Mouse (Mus musculus) Muller cell, postnatal 12 days (primary cell): Measurements from ENCODE around the gene Guca1a.
A peak's percentile ranks its signal among the peaks of the same experiment; 100 is the strongest.
"Not testable (repeated sequence)": the region's sequence is repeated elsewhere in the genome, so short reads cannot be mapped to it uniquely, and the experiment has no call there.

Experiments
- DNase-seq: peaks from one replicate; pipeline ENCODE4 v3.0.0-alpha.2; 2015; ENCODE audit errors: inconsistent ontology term

Guca1a gene

DNA sequence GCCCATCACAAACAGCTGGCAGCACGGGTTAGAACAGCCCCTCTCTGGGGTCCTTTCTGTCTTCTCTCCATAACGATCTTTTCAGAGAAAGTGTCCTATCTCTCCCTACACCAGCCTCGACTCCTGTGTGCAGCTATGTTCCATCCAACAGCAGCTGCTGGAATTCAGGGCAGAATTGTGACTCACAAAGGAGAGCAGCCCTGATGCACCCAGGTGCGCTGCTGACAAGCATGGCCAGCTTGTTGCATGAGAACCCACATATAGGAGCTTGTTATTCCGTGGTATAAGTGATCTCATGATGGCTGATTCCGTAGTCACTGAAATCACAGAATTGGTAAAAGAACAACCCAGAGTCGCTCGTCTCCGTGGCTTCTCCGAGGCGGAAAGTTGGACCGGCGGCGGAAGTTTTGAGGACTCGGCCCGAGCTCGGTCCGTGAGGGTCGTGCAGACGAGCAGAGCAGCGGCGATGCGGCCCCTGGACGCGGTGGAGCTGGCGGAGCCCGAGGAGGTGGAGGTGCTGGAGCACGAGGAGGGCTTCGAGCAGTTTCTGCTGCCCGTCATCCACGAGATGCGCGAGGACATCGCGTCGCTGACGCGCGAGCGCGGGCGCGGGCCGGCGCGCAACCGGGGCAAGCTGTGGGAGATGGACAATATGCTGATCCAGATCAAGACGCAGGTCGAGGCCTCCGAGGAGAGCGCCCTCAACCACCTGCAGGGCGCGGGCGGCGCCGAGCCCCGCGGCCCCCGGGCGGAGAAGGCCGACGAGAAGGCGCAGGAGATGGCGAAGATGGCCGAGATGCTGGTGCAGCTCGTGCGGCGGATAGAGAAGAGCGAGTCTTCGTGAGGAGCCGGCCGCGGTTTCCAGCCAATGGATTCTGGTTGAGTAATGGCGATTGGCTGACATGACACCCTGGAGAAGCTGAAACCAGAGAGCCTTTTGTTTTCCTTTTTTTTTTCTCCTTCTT, 9.8 kb upstream of the Guca1a start:
- not testable (repeated sequence) for DNase-seq

DNA sequence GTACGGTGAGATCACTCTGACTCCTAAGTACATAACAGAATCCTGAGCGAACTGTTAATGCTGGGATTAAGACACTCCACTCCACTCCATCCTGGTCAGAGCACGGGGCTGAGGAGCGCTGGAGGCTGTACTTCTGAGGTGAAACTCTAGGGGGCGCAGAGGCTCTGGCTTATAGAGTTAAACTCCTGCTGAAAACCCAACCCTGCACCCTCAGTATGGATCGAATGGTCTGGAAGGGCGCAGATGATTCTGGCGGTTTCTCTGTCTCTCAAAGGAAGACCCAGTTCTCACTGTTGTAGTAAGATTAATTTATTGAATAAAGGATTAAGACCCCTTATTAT, 8.1 kb upstream of the Guca1a start:
- peak; percentile 14 for DNase-seq

DNA sequence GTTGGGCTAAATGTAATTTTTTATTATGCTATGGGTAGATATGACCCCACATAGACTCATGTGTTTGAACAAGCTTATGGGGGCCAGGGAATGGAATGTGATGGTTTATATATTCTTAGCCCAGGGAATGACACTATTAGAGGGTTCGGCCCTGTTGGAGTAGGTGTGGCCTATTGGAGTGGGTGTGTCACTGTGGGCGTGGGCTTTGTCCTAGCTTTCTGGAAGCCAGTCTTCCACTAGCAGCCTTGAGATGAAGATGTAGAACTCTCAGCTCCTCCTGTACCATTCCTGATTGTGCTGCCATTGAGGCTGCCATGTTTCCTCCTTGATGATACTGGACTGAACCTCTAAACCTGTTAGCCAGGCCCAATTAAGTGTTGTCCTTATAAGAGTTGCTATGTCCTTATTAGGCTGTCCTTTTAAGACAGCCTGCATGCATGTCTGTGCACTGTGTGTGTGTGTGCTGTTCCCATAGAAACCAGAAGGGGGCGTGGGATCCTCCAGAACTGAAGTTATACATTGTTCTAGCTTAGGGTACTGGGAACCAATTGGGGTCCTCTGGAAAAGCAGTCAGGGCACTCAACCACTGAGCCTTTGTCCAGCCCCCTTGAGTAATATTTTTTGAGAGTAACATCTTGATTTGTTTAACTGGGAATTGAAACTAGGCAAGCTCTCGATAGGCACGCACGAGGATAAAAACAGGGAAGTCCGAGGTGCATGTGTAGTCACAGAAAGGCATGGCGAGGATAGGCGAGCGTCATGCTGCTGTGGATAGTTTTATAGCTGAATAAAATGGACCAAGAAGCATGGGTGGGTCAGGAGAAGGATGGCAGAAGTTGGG, 7.6 kb upstream of the Guca1a start:
- no peak for DNase-seq

DNA sequence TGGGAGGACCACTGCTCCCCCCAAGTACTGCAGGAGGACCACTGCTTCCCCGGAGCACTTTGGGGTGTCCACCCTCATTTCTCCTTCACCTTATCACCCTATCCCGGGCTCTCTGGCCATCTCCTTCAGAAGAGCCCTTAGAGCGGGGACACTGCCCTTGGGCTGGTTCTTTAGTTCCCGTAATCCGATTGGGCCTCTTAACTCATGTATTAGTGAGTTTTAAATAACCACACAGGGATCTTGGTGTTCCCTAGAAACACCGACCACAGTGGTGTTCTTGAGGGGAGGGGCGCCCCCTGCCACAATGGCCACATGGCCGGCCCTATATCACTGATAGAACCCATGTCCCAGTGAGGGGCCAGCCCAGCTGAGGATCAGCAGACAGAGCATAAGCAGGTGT, 1.3 kb downstream of the Guca1a start:
- no peak for DNase-seq

DNA sequence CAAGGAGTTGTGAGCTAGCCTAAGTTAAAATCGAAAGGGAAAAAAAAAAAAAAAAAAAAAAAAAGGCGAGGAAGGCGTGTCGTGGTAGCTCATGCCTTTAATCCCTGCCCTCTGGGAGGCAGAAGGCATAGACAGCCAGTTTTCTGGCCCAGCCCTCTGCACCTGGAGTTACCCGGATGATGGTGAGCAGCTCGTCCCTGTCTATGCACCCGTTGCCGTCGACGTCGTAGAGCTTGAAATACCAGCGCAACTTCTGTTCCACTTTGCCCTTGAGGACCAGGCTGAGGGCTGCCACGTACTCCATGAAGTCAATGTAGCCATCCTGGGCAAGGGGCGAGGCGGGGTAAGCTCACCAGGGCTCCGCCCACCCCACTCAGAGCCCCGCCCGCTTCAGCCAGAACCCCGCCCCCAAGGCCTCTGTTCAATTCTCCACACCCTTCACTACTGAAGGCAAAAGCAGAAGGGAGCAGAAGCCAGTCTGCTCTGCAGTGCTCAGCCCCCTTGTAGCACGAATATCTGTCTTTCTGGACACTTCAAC, 4.9 kb downstream of the Guca1a start:
- DNase-seq, result peak; percentile 50

DNA sequence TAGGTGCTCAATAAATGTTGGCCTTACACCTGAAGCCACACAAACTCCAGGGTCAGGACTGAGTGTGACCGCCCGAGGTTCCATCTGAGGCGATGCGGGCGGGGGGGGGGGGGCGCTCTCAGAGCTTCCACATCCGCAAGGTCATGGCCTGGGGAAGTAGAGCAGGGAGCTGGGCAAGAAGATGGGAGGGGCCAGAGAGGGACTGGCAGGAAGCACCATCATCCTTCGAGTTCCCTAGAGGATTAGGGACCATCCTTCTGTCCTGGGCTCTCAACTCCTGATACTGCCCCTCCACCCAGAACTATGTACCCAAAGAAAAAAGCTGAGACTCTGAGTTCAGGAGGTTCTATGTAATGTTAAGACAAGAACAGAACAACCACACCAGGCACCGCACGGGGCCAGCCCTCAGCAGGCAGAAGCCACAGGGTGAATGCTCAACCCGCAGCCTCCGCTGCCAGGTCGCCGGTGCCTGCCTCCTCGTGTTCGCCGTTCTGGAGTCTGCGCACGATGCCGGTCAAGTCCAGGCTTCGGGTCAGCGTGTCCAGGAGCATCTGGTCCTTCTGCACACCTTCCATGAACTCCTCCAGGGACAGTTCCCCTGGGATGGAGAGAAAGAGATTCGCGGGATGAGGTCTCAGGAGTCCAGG, 6.0 kb downstream of the Guca1a start:
- peak; percentile 11 for DNase-seq

DNA sequence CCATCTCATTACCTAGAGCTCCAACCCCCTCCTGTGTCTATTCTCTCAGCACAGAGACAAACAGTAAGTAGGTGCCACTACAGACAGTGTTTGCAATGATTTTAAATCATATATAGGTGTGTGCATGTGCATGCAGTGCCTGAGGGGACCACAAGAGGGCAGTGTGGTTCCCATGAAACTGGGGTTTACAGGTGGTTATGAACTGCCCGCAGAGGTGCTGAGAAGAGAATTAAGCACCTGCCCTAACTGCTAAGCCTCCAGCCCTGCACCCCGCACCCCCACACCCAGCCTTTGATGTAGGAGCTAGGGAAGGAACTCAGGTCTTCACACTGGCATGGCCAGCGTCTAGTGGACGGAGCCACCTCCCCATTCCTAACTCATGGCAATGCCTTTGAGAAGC, 13.7 kb downstream of the Guca1a start:
- DNase-seq, result no peak

DNA sequence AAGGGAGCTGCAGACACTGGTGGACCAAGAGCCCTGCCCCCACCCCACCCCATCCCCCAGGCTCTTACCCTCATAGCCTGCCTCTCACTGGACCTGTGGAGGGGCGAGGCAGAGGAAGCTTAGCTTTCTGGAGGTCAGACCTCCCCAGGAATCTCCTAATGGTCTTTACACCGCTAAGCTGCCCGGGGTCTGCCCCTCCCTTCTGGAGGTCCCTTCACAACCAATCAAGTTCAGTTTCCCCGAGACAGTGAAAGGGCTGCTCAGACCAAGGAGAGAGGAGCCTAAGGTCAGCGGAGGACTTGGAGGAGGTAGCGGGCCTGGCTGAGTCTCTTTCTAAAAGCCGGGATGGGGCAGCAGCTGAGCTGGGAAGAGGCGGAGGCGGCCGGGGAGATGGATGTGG, 15.2 kb downstream of the Guca1a start, which contains the start of gene Guca1b:
Gene Guca1b, plus strand, starts transcription at position 249 of the 400 bp plus-strand sequence.
- DNase-seq, result no peak

DNA sequence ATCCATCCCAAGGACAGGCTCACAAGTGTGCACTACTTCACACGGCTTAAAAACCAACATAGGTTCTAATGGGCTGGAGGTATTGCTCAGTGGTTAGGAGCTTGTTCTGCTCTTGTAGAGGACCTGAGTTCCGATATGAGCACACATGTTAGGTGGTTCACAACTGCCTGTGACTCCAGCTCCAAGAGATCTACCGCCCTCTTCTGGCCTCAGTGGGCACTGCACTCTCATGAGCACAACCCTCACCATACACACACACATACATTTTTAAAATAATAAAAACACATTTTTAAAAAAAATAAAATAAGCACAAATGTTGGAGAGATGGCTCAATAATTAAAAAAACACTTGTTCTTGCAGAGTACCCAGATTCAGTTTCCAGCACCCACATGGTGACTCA, 16.3 kb downstream of the Guca1a start:
- no peak for DNase-seq

DNA sequence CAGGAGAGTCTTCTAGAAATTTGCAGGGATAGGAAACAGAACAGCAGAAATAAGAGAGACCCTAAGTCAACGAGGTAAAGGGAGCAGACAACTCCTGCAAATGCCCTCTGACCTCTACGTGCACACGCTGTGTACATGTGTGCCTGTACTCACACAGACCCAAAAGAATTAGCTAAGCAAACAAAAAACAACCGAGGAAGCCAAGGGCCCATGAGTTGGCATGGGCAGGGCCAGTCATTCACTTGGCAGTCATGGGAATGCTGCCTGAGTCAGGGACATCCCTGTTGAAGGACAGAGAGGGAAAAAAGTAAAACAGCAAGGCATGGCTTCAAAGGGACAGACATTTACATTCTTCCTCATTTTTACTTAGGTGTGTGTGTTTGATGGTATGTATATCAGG, 17.1 kb downstream of the Guca1a start:
- DNase-seq, result no peak

DNA sequence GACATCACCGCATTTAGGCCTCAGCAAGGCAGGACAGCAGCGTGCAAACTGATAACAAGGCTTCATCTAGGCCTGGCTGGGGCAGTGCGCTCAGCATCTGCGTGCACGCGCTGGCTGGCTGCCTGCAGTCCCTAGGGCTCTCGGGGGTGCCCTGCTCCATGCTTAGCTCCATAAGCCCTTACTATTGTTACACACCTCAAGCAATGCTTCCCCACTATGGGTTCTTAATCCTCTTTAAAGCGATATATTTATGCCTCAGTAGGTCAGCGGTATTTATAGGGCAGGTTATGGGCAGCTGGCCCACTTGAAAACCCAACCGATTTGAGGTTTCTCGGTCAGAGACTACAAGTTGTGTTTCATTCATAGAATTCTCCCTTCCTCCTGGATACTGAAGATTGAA, 18.5 kb downstream of the Guca1a start:
- DNase-seq, result peak; percentile 74

DNA sequence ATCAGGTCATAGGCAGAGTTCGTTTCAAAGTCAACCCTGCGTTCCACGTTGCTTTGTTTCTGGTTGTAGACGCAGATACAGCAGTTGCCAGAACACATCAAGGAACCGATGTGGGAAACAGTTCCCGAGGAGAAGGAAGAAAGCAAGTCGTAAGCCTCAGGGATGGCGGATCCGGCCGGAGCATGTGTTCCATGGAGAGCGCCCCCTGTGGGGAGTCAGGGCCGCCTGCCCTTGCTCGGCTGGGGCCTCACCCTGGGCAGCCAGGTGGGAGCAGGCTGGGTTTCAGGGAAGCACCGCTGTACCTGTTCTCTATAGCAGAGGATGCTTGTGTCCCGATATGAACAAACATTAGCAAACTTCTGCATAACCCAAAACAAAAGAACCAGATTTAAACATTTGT, 22.3 kb downstream of the Guca1a start:
- DNase-seq, result no peak

DNA sequence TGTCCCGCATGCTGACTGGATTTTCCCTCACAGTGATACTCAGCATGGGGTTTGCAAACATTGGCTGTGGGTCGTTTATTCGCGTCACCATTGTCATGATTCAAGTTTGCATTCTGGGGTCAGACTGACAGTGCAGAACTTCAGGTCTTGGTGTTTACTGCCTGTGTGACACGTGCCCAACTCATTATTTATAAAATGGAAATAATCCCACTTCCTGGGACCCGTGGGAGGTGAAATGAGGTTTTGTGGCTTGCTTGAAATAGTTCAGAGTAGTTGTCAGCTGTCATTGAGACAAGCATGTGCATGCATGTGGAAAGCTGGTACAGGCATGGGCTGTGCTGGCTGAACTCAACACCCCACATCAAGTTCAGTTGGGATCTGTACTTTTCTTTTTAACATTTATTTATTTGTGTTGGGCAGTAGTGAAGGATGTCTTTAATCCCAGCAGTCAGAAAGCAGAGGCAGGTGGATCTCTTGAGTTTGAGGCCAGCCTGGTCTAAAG, 23.6 kb downstream of the Guca1a start:
- DNase-seq, result peak; percentile 69

DNA sequence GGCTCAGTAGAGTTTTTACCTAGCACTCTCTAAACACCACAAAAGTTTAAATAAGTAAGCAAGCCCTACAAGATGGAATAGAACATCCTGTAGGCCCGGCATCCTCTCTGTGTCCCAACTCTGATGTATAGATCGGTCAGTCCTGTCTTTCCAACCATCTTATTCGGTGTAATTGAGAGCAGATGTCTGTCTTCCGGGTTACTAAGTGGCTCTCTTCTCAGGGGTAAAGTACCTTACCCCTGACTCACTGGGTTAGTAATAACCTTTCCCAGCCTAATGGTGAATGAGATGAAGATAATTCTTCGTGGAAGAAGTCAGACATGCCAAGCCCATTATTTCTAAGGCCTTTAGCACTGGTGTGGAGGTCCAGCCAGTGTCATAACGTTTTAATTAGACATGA, 26.4 kb downstream of the Guca1a start:
- peak; percentile 77 for DNase-seq

DNA sequence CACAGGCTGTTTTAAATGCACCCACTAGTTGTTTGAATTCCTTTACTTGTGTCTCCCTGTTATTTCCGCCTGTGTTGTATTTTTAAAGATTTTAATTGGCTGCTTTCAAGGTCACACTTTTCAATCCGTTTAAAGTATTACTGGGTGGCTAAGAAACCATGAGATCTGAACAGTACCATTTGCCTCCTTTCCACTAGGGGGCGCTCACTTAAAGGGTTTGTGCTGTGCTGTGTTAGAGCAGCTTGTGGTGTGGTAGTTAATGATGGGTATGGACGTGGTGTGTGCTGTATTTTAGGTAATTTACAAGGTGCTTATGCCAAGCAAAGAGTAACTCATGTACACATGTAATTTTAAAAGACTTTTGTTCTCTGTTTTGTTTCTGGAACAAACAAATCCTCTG, 28.9 kb downstream of the Guca1a start:
- DNase-seq, result peak; percentile 49

DNA sequence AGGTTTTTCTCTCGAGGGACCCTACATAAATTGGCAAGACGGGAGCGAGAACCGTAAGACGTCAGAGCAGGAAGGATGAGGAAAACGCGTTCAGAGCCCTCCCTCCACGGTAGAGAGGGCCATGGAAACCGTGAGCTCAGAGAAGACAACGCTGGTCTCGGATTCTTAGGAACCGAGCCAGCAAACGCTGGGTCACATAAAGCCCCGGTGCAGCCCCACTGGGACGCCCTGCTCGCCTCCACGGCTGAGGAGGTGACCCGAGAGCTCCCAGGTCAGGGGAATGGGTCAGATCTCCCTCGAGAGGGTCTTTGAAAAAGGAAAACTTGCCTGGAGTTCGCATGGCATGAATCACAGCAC, 31.3 kb downstream of the Guca1a start:
- no peak for DNase-seq

DNA sequence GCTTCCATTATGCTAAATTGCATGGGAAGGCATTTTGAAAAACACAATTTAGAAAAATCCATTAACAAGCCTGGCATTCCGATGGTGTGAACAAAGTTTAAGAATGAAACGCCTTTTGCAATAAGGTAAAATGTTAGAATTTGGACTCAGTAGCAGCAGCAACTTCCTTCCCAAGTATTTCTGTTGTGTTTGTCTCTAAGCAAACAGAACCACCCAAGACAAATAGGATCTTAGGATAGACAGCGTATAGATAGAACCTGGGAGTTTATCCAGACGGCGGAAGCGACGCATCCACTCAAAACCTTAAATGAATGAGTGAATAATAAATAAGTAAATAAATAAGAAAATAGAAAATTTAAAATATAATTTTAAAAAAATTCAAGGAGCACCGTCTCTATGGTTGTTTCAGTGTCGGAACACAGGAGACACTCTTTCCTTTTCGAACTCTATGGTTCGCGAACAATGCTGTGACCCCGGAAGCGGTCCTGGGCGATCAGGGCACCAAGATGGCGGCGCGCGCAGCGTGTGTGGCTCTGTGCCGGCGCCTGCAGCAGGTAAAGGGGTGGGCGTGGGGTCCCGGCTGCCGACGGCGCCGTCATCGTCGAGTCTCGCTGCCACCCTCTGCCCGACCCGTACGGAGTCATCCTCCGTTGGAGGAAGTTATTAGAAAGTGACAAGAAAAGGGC, 31.8 kb downstream of the Guca1a start, which contains the start of gene Mrps10:
Gene Mrps10, plus strand, starts transcription at position 487 of the 686 bp plus-strand sequence.
- DNase-seq, result peak; percentile 83

DNA sequence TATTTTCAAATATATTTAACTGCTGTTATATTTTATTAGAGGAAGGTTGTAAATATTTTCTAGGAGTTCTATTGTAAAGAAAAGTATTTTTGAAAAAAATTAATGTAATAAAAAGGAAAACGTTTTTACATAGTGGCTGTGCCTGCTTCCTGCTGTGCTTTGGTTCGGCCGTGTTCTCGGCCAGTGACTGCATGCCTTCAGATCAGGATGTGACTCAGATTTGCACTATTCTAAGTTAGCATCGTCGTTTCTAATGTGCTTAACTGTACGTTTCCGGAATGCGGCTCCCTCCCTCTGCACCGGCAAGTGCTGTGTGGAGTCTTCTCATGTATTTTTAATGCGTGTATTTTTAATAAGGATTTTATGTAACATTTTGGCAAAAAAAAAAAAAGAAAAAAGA, 39.0 kb downstream of the Guca1a start:
- no peak for DNase-seq

DNA sequence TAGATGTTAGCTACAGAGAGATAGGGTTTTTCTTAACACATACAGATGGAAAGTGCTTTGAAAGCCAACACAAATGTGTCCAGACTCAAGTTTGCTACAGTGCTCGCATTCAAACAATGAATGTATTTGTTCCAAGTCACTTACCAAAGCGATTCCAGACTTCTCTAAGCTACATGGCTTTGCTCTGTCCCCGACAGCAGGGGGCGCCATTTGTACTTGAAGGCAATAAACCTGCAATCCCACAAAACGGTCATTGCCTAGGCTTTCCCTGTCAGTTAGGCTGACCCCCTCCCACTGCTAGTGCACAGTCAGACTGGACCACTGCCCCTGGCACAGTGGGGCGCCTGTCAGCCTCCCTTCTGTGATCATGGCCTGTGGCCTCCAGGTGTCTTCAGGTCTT, 40.4 kb downstream of the Guca1a start:
- DNase-seq, result peak; percentile 71

DNA sequence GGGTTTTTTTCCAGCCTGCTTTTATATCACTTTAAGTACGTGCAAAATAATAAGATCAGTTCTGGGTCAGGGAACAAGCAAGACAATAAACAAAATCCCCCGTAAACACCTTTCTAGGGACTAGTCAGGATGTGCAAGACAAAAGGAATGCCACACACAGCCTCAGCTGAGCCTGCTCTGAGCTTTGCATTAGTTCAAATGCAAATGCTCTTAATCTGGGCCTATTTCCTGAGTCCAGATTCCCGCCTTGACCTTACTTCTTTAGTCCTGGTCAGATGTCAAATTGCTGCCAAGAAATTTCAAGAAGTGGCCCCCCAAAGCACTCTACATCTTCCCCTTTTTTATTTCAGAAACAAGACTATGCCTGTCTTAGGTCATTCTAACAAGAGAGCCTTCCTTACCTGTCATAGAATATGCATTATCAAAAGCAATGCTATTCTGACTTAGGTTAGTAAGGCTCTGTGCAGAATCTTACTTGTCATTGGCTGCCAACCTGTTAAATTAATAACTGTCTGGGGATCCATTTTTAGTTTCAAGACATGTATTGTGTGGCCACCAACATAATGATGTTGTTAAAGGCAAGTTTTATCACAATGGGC, 50.6 kb downstream of the Guca1a start:
- DNase-seq, result no peak
